Mouse (Mus musculus): Measurements from ENCODE around the gene Inpp5d.

DNA sequence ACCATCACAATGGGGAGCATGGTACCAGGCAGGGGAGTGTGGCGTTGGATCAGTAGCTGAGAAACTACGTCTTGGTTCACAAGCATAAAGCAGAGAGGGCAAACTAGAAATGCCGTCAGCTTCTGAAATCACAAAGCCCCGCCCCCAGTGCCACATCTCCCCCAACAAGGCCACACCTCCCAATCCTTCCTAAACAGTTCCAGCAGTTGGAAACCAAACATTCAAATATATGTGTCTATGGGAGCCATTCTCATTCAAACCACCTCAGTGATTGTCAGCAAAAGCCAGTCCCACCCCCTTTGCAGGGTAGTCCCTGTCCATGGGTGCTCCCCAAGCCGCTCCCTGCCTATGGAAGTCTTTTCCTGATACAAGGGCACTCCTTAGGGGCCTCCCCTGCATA is 64.0 kb downstream of the Inpp5d start:
- TF ChIP-seq POLR2A (IDR thresholded peaks at IDR 0.05; ENCODE audit: extremely low read depth, insufficient read depth, low read length) (no peak), CTCF (IDR thresholded peaks at IDR 0.05; ENCODE audit: extremely low read depth, insufficient read depth, low read length) (no peak)
